Mouse (Mus musculus): ENCODE results near the gene Gm45062. TPM values are rescaled to one million over a fixed set of nuclear protein-coding genes. Genes with fewer than 3 reads are reported as not detected.
A peak's percentile ranks its signal among the peaks of the same experiment; 100 is the strongest.

The Gm45062 gene
- total and polyA plus RNA-seq, 3 experiments = 2.2 to 3.6 TPM; not detected in 1

- Histone ChIP-seq H3K9ac (ENCODE audit: control insufficient read depth, low read depth, low read length, poor library complexity, severe bottlenecking) (no peak overlapping the region), H3K9me3 (replicated peaks; ENCODE audit: insufficient read depth, low read length) (no peaks in the 10 kb centered on the region), H3K27ac (ENCODE audit: control insufficient read depth, low read depth, low read length) (no peak overlapping the region), H3K4me3 (ENCODE audit: control insufficient read depth in 1 of 2, insufficient read depth in 1 of 2, low read depth in 2 of 2, low read length in 2 of 2) (no peak overlapping the region), H3K4me1 (ENCODE audit: control insufficient read depth in 1 of 2, insufficient read depth in 2 of 2, low read length in 2 of 2) (peaks cover 7 to 14% of the 10 kb centered on the region in 2 experiments), H3K79me2 (ENCODE audit: control insufficient read depth, insufficient read depth, low read length, poor library complexity) (no peaks in the 10 kb centered on the region), H3K27me3 (ENCODE audit: control insufficient read depth in 1 of 2, insufficient read depth in 2 of 2, low read length in 2 of 2) (no peaks in the 10 kb centered on the region), H3K36me3 (ENCODE audit: control insufficient read depth in 1 of 2, insufficient read depth in 2 of 2, low read length in 2 of 2) (peaks cover 0 to 23% of the 10 kb centered on the region in 2 experiments; a peak in 2 of 4 replicates)
- TF ChIP-seq MAZ (IDR thresholded peaks at IDR 0.05; ENCODE audit: low read depth, low read length) = no peak
- TF ChIP-seq KAT2A (conservative IDR thresholded peaks at IDR 0.05; ENCODE audit: low read depth, low read length) = no peak
- TF ChIP-seq POLR2AphosphoS2 (IDR thresholded peaks at IDR 0.05; ENCODE audit: low read length) = no peak
- no peak for TF ChIP-seq ZKSCAN1 (IDR thresholded peaks at IDR 0.05; ENCODE audit: low read depth, low read length)
- TF ChIP-seq E2F4 (IDR thresholded peaks at IDR 0.05; ENCODE audit: borderline replicate concordance, low read depth, low read length) = no peak
- TF ChIP-seq NRF1 (IDR thresholded peaks at IDR 0.05; ENCODE audit: insufficient read depth, low read depth, low read length, poor library complexity, severe bottlenecking) = no peak
- no peak for TF ChIP-seq RCOR1 (IDR thresholded peaks at IDR 0.05; ENCODE audit: low read depth, low read length)
- TF ChIP-seq NELFE (IDR thresholded peaks at IDR 0.05; ENCODE audit: low read depth, low read length) = no peak
- TF ChIP-seq CTCF (IDR thresholded peaks at IDR 0.05 in 2 of 3, conservative IDR thresholded peaks at IDR 0.05 in 1 of 3; ENCODE audit: control insufficient read depth in 1 of 3, insufficient read depth in 1 of 3, low read depth in 2 of 3, low read length in 3 of 3, poor library complexity in 1 of 3, severe bottlenecking in 1 of 3) = no peak
- no peak for TF ChIP-seq TAL1 (IDR thresholded peaks at IDR 0.05; ENCODE audit: low read length)
- no peak for TF ChIP-seq JUND (IDR thresholded peaks at IDR 0.05; ENCODE audit: low read depth, low read length)
- no peak for TF ChIP-seq UBTF (IDR thresholded peaks at IDR 0.05; ENCODE audit: borderline replicate concordance, insufficient read depth, low read depth, low read length)
- TF ChIP-seq POLR2AphosphoS5 (IDR thresholded peaks at IDR 0.05; ENCODE audit: borderline replicate concordance, low read depth, low read length) = no peak
- no peak for TF ChIP-seq USF2 (IDR thresholded peaks at IDR 0.05; ENCODE audit: borderline replicate concordance in 1 of 2, insufficient read depth in 1 of 2, low read depth in 1 of 2, low read length in 2 of 2)
- TF ChIP-seq TBP (IDR thresholded peaks at IDR 0.05; ENCODE audit: low read depth, low read length) = no peak
- no peak for TF ChIP-seq MAX (IDR thresholded peaks at IDR 0.05; ENCODE audit: low read length)
- TF ChIP-seq ETS1 (IDR thresholded peaks at IDR 0.05; ENCODE audit: low read depth, low read length) = no peak
- TF ChIP-seq CHD2 (IDR thresholded peaks at IDR 0.05; ENCODE audit: low read length) = no peak
- no peak for DNase-seq (ENCODE audit: low read depth, low spot score)
Measured at GRCm38 (mm10) chr6:8348344-8348743, 89.1 kb downstream of the Gm45062 start.

- H3K4me1 ChIP-seq (ENCODE audit: control insufficient read depth in 1 of 2, insufficient read depth in 2 of 2, low read length in 2 of 2) = peaks cover 7 to 10% of the 10 kb centered on the region in 2 experiments
- no peaks in the 10 kb centered on the region for H3K27me3 ChIP-seq (ENCODE audit: control insufficient read depth in 1 of 2, insufficient read depth in 2 of 2, low read length in 2 of 2)
- DNase-seq (ENCODE audit: low read depth, low spot score) = no peak
- TF ChIP-seq ZMIZ1 (IDR thresholded peaks at IDR 0.05; ENCODE audit: low read depth, low read length) = no peak
- peak in 1 of 2 experiments; percentile 12; a peak in 1 of 4 replicates for TF ChIP-seq EP300 (IDR thresholded peaks at IDR 0.05; ENCODE audit: low read depth in 1 of 2, low read length in 2 of 2)
- H3K9ac ChIP-seq (ENCODE audit: control insufficient read depth, low read depth, low read length, poor library complexity, severe bottlenecking) = no peak overlapping the region
- H3K4me3 ChIP-seq (ENCODE audit: control insufficient read depth in 1 of 2, insufficient read depth in 1 of 2, low read depth in 2 of 2, low read length in 2 of 2) = peak overlapping the region in 1 of 2 experiments; percentile 52; a peak in 2 of 4 replicates
- no peaks in the 10 kb centered on the region for H3K9me3 ChIP-seq (replicated peaks; ENCODE audit: insufficient read depth, low read length)
- H3K27ac ChIP-seq (ENCODE audit: control insufficient read depth, low read depth, low read length) = no peak overlapping the region
- peaks cover 0 to 15% of the 10 kb centered on the region in 2 experiments; a peak in 2 of 4 replicates for H3K36me3 ChIP-seq (ENCODE audit: control insufficient read depth in 1 of 2, insufficient read depth in 2 of 2, low read length in 2 of 2)
- no peaks in the 10 kb centered on the region for H3K79me2 ChIP-seq (ENCODE audit: control insufficient read depth, insufficient read depth, low read length, poor library complexity)
Measured at GRCm38 (mm10) chr6:8349060-8349670, 89.9 kb downstream of the Gm45062 start.
